Mouse (Mus musculus): ENCODE measurements around the gene Zar1l. TPM values are rescaled to one million over a fixed set of nuclear protein-coding genes. Genes with fewer than 3 reads are reported as not detected.

Gene Zar1l
- not detected in 2 replicates for polyA plus RNA-seq (2014; fragmentation: Nextera tagmentation; extraction: Ambion mirVana)

DNA sequence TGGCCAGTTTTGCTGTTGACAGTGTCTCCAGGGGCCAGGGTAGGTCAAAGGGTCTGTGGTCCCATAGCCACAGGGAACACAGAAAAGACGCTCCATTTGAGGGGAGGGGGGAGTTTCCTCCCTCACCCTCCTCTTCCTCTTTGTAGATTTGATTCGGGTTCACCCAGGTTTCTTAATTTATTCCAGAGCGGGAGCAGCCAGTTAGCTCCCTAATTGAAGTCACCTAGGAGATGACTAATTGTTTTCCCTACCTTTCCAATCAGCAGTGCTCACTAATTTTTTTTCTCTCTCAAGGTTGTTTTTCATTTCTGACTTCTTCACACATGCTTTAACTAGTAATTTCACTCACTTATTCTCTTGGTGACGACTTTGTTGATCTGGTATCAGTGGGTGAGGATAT is at the start of gene Zar1l:
Gene Zar1l (minus strand): TSS at position 101 of the 400 bp plus-strand sequence.
- Histone ChIP-seq H3K27me3 (replicated peaks; ENCODE audit: control insufficient read depth, insufficient read depth, low read length) (no peaks in the 10 kb centered on the region), H3K9me3 (ENCODE audit: control insufficient read depth, low read length) (no peaks in the 10 kb centered on the region; the same call in 1 of the 2 replicates), H3K4me2 (no peak within 1 kb of the TSS), H3K36me3 (ENCODE audit: control insufficient read depth, insufficient read depth, low read length) (no peaks in the 10 kb centered on the region), H3K4me3 (ENCODE audit: low read depth, low read length) (no peak within 1 kb of the TSS), H3K27ac (ENCODE audit: low read depth, low read length) (no peak within 1 kb of the TSS), H3K4me1 (replicated peaks; ENCODE audit: control insufficient read depth, insufficient read depth, low read length) (no peaks in the 10 kb centered on the region), H3K9ac (ENCODE audit: low read depth, low read length) (no peak within 1 kb of the TSS)
- DNase-seq (ENCODE audit: low spot score) (no peak), ATAC-seq (replicated peaks; ENCODE audit: low FRiP score) (no peak)
- WGBS, result 57% methylated on average over 4 of the region's 4 CpGs

DNA sequence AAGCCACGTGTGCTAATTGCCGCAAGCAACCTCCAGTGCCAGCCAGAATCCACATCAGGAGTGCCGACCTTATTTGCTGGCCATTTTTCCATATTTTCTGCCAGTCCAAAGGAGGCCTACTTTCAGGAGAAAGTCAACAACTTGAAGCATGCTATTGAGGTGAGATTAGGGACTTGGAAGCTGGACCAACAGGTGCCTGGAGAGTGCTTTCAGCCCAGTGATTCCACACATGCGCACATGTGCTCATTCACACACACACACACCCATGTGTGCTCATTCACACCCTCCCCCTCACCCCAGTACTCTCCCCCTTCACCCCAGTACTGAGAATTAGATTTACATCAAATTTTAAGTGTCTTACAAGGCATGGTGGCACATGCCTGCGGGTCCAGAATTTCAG is 49.0 kb upstream of the Zar1l start:
- WGBS, result 90% methylated on average over 5 of the region's 5 CpGs
- Histone ChIP-seq H3K27me3 (replicated peaks; ENCODE audit: control insufficient read depth, insufficient read depth, low read length) (no peaks in the 10 kb centered on the region), H3K4me2 (no peak overlapping the region), H3K36me3 (ENCODE audit: control insufficient read depth, insufficient read depth, low read length) (peaks cover 19% of the 10 kb centered on the region), H3K27ac (ENCODE audit: low read depth, low read length) (no peak overlapping the region), H3K9me3 (ENCODE audit: control insufficient read depth, low read length) (no peaks in the 10 kb centered on the region), H3K9ac (ENCODE audit: low read depth, low read length) (no peak overlapping the region), H3K4me3 (ENCODE audit: low read depth, low read length) (no peak overlapping the region), H3K4me1 (replicated peaks; ENCODE audit: control insufficient read depth, insufficient read depth, low read length) (no peaks in the 10 kb centered on the region)
- ATAC-seq (replicated peaks; ENCODE audit: low FRiP score), result no peak
- DNase-seq (ENCODE audit: low spot score), result no peak

DNA sequence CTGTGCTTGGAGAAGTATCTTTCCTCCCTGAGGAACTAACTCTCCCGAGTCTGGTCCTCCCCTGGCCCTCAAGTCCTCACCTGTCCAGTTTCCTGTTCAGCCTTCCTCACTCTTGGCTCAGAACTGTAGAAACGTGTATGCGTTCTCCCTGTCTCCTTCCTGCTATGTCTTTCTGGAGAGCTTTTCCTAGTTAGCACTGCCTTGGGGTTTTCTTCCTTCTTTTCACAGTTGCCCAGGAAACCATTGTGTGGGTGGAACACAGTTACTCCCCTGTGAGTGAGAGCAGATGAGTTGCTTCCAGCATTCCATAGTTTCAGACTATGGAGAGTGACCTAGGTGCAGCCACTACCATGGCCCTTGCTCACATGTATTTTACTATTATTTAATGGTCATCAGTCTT is 48.3 kb upstream of the Zar1l start:
- Histone ChIP-seq H3K9ac (ENCODE audit: low read depth, low read length) (no peak overlapping the region), H3K27me3 (replicated peaks; ENCODE audit: control insufficient read depth, insufficient read depth, low read length) (no peaks in the 10 kb centered on the region), H3K4me2 (no peak overlapping the region), H3K27ac (ENCODE audit: low read depth, low read length) (no peak overlapping the region), H3K4me3 (ENCODE audit: low read depth, low read length) (no peak overlapping the region), H3K36me3 (ENCODE audit: control insufficient read depth, insufficient read depth, low read length) (peaks cover 19% of the 10 kb centered on the region), H3K9me3 (ENCODE audit: control insufficient read depth, low read length) (no peaks in the 10 kb centered on the region), H3K4me1 (replicated peaks; ENCODE audit: control insufficient read depth, insufficient read depth, low read length) (no peaks in the 10 kb centered on the region)
- DNase-seq (ENCODE audit: low spot score) (no peak), ATAC-seq (replicated peaks; ENCODE audit: low FRiP score) (no peak)
- WGBS, result 63% methylated on average over 3 of the region's 3 CpGs

DNA sequence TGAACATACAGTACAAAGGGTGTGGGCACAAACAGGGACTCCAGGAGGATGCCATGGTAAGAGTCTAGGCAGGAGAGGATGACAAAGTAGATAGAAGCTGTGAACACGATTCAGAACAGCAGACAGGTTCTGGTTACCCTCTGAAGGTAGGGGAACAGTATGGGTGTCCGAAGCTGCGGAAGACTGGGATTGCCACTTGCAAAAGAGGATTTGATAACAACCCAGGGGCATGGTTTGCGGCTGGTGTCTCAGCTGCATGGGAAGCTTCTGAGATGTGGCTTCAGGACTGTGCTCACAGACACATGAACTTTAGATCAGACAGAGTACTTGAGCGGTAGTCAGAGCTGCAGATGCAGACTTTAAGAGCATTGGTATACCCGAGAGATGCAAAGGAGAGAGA is 46.5 kb upstream of the Zar1l start:
- Histone ChIP-seq H3K9me3 (ENCODE audit: control insufficient read depth, low read length) (no peaks in the 10 kb centered on the region), H3K4me1 (replicated peaks; ENCODE audit: control insufficient read depth, insufficient read depth, low read length) (no peaks in the 10 kb centered on the region), H3K4me2 (no peak overlapping the region), H3K27ac (ENCODE audit: low read depth, low read length) (no peak overlapping the region), H3K9ac (ENCODE audit: low read depth, low read length) (no peak overlapping the region), H3K4me3 (ENCODE audit: low read depth, low read length) (no peak overlapping the region), H3K27me3 (replicated peaks; ENCODE audit: control insufficient read depth, insufficient read depth, low read length) (no peaks in the 10 kb centered on the region), H3K36me3 (ENCODE audit: control insufficient read depth, insufficient read depth, low read length) (peaks cover 26% of the 10 kb centered on the region)
- DNase-seq (ENCODE audit: low spot score), result no peak
- WGBS, result 92% methylated on average over 6 of the region's 6 CpGs
- ATAC-seq (replicated peaks; ENCODE audit: low FRiP score), result no peak

DNA sequence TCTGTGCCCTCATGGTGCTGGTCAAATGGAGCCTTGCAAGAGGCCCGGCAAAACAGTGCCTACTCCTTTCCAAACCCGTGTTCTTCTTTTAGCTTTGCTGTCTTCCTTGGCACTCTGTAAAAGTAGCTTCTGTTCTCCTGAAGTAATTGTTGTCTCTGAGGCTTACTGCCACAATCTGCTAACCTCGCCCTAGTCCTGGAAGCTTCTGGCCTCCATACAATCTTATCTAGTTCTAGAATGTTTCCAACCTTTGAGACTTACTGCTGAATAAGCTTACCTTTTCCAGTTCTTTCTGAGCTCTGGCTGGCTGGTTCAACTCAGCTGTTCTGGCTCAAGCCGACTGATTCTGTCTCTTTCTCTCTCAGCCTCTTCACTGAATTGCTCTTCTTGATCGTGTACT is 43.8 kb upstream of the Zar1l start:
- H3K4me2 ChIP-seq, result no peak overlapping the region
- DNase-seq (ENCODE audit: low spot score), result no peak
- no peak overlapping the region for H3K4me3 ChIP-seq (ENCODE audit: low read depth, low read length)
- no peak overlapping the region for H3K27ac ChIP-seq (ENCODE audit: low read depth, low read length)
- peaks cover 25% of the 10 kb centered on the region; the same call in 1 of the 2 replicates for H3K36me3 ChIP-seq (ENCODE audit: control insufficient read depth, insufficient read depth, low read length)
- H3K9me3 ChIP-seq (ENCODE audit: control insufficient read depth, low read length), result no peaks in the 10 kb centered on the region
- no peak overlapping the region for H3K9ac ChIP-seq (ENCODE audit: low read depth, low read length)
- no peak for ATAC-seq (replicated peaks; ENCODE audit: low FRiP score)
- H3K27me3 ChIP-seq (replicated peaks; ENCODE audit: control insufficient read depth, insufficient read depth, low read length), result no peaks in the 10 kb centered on the region
- H3K4me1 ChIP-seq (replicated peaks; ENCODE audit: control insufficient read depth, insufficient read depth, low read length), result no peaks in the 10 kb centered on the region
- 88% methylated on average over 5 of the region's 5 CpGs for WGBS

DNA sequence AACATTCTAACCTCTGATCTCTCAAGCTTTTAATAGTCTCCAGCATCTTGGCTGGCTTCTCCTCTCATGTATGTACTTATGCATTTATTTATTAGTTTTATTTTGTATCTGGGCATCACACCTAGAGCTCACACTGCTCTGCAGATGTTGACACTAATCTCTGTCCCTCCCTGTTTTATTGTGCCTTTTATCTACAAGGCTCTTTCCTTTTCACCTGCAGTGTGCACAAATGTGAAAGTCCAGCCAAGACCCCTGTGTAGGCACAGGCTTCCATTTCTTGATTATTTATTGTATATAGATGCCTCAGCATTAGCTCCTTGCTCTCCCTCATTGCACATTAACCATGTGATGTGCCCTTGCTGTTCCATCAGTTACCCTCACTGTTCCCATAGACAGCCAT is 43.4 kb upstream of the Zar1l start:
- no peak overlapping the region for H3K9ac ChIP-seq (ENCODE audit: low read depth, low read length)

DNA sequence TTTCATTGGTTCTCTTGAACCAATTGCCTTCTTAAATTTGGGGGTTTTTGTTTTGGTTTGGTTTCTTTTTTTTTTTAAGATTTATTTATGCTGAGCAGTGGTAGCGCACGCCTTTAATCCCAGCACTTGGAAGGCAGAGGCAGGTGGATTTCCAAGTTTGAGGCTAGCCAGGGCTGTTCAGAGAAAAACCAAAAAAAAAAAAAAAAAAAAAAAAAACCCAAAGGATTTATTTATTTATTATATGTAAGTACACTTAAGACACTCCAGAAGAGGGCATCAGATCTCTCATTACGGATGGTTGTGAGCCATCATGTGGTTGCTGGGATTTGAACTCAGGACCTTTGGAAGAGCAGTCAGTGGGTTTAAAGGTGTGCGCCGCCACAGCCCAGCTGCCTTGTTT is 42.9 kb upstream of the Zar1l start:
- Histone ChIP-seq H3K36me3 (ENCODE audit: control insufficient read depth, insufficient read depth, low read length) (peaks cover 25% of the 10 kb centered on the region; the same call in 1 of the 2 replicates), H3K27me3 (replicated peaks; ENCODE audit: control insufficient read depth, insufficient read depth, low read length) (no peaks in the 10 kb centered on the region), H3K4me3 (ENCODE audit: low read depth, low read length) (no peak overlapping the region), H3K9me3 (ENCODE audit: control insufficient read depth, low read length) (no peaks in the 10 kb centered on the region), H3K9ac (ENCODE audit: low read depth, low read length) (no peak overlapping the region), H3K27ac (ENCODE audit: low read depth, low read length) (no peak overlapping the region), H3K4me2 (no peak overlapping the region), H3K4me1 (replicated peaks; ENCODE audit: control insufficient read depth, insufficient read depth, low read length) (no peaks in the 10 kb centered on the region)
- no peak for DNase-seq (ENCODE audit: low spot score)
- 95% methylated on average over 5 of the region's 5 CpGs for WGBS
- ATAC-seq (replicated peaks; ENCODE audit: low FRiP score), result no peak

More for the DNA sequence above, 43.4 kb upstream of the Zar1l start:
- ATAC-seq (replicated peaks; ENCODE audit: low FRiP score) (no peak), DNase-seq (ENCODE audit: low spot score) (no peak)
- Histone ChIP-seq H3K36me3 (ENCODE audit: control insufficient read depth, insufficient read depth, low read length) (peaks cover 25% of the 10 kb centered on the region; the same call in 1 of the 2 replicates), H3K27ac (ENCODE audit: low read depth, low read length) (no peak overlapping the region), H3K4me3 (ENCODE audit: low read depth, low read length) (no peak overlapping the region), H3K27me3 (replicated peaks; ENCODE audit: control insufficient read depth, insufficient read depth, low read length) (no peaks in the 10 kb centered on the region), H3K9me3 (ENCODE audit: control insufficient read depth, low read length) (no peaks in the 10 kb centered on the region), H3K4me2 (no peak overlapping the region), H3K4me1 (replicated peaks; ENCODE audit: control insufficient read depth, insufficient read depth, low read length) (no peaks in the 10 kb centered on the region)

- Histone ChIP-seq H3K9me3 (ENCODE audit: control insufficient read depth, low read length) (no peaks in the 10 kb centered on the region), H3K4me2 (no peak overlapping the region), H3K4me1 (replicated peaks; ENCODE audit: control insufficient read depth, insufficient read depth, low read length) (no peaks in the 10 kb centered on the region), H3K27me3 (replicated peaks; ENCODE audit: control insufficient read depth, insufficient read depth, low read length) (no peaks in the 10 kb centered on the region), H3K4me3 (ENCODE audit: low read depth, low read length) (no peak overlapping the region), H3K36me3 (ENCODE audit: control insufficient read depth, insufficient read depth, low read length) (peaks cover 25% of the 10 kb centered on the region; the same call in 1 of the 2 replicates), H3K9ac (ENCODE audit: low read depth, low read length) (no peak overlapping the region), H3K27ac (ENCODE audit: low read depth, low read length) (no peak overlapping the region)
- DNase-seq (ENCODE audit: low spot score), result no peak
- WGBS, result 90% methylated on average over 6 of the region's 6 CpGs
- no peak for ATAC-seq (replicated peaks; ENCODE audit: low FRiP score)
Measured at GRCm38 (mm10) chr5:150559519-150560103, 41.6 kb upstream of the Zar1l start.

- DNase-seq (ENCODE audit: low spot score), result no peak
- 87% methylated on average over 3 of the region's 3 CpGs for WGBS
- H3K27ac ChIP-seq (ENCODE audit: low read depth, low read length), result no peak overlapping the region
- no peak for ATAC-seq (replicated peaks; ENCODE audit: low FRiP score)
- H3K4me2 ChIP-seq, result no peak overlapping the region
- no peak overlapping the region for H3K4me3 ChIP-seq (ENCODE audit: low read depth, low read length)
- H3K9me3 ChIP-seq (ENCODE audit: control insufficient read depth, low read length), result no peaks in the 10 kb centered on the region
- no peak overlapping the region for H3K9ac ChIP-seq (ENCODE audit: low read depth, low read length)
- H3K36me3 ChIP-seq (ENCODE audit: control insufficient read depth, insufficient read depth, low read length), result peaks cover 15% of the 10 kb centered on the region; the same call in 1 of the 2 replicates
- no peaks in the 10 kb centered on the region for H3K27me3 ChIP-seq (replicated peaks; ENCODE audit: control insufficient read depth, insufficient read depth, low read length)
- H3K4me1 ChIP-seq (replicated peaks; ENCODE audit: control insufficient read depth, insufficient read depth, low read length), result no peaks in the 10 kb centered on the region
Measured at GRCm38 (mm10) chr5:150551637-150552036, 33.7 kb upstream of the Zar1l start.
